Mouse (Mus musculus) heart, embryonic 13.5 days (tissue): ENCODE measurements around the gene Fam198b. TPM values are rescaled to one million over a fixed set of nuclear protein-coding genes. Genes with fewer than 3 reads are reported as not detected.
A peak's percentile ranks its signal among the peaks of the same experiment; 100 is the strongest.

Source experiments
- ATAC-seq: fragments of 200-750 bp; cut with Nextera tagmentation; 2 replicates; pipeline ENCODE4 v1.8.0; 2017; ENCODE audit warnings: moderate TSS enrichment; ENCODE audit not compliant: insufficient number of reproducible peaks, low FRiP score, low TSS enrichment; ENCODE audit errors: extremely low read depth
- H3K27ac ChIP-seq: fragments of 300-500 bp; sonication (generic); replicated peaks from 2 replicates; pipeline ENCODE4 v1.5.1; 2015; ENCODE audit warnings: moderate library complexity, mild to moderate bottlenecking, inconsistent platforms
- H3K27me3 ChIP-seq: fragments of 300-500 bp; sonication (generic); replicated peaks from 2 replicates; pipeline ENCODE4 v1.6.1; 2015; ENCODE audit warnings: mild to moderate bottlenecking, inconsistent platforms
- H3K36me3 ChIP-seq: fragments of 300-500 bp; sonication (generic); 2 replicates; pipeline ENCODE4 v1.6.1; 2015; ENCODE audit warnings: mild to moderate bottlenecking, inconsistent platforms
- H3K4me1 ChIP-seq: fragments of 300-500 bp; sonication (generic); 2 replicates; pipeline ENCODE4 v1.6.1; 2015; ENCODE audit warnings: inconsistent platforms
- H3K4me2 ChIP-seq: fragments of 300-500 bp; sonication (generic); 2 replicates; pipeline ENCODE4 v1.6.1; 2015; ENCODE audit warnings: inconsistent platforms, mild to moderate bottlenecking, moderate library complexity
- H3K4me3 ChIP-seq: fragments of 300-500 bp; sonication (generic); 2 replicates; pipeline ENCODE4 v1.5.1; 2015; ENCODE audit warnings: moderate library complexity, mild to moderate bottlenecking, inconsistent platforms
- H3K9ac ChIP-seq: fragments of 300-500 bp; sonication (generic); 2 replicates; pipeline ENCODE4 v1.6.1; 2015; ENCODE audit warnings: inconsistent platforms, mild to moderate bottlenecking, moderate library complexity
- H3K9me3 ChIP-seq: fragments of 300-500 bp; sonication (generic); 2 replicates; pipeline ENCODE4 v1.6.1; 2016; ENCODE audit warnings: inconsistent platforms
- WGBS: fragments of 180-500 bp; shearing (Covaris S2); methylation state at CpG from one replicate; pipeline ENCODE4 v1.1.7; 2015; ENCODE audit warnings: mixed read lengths; 5-methylcytosine and 5-hydroxymethylcytosine counted together
- polyA plus RNA-seq: library from polyadenylated mRNA; unstranded; fragments of >200 nt; fragmentation: Nextera tagmentation; extraction: Ambion mirVana; gene quantifications from 2 replicates; pipeline ENCODE4 v1.2.1, GENCODE M21; 2015

The Fam198b gene
- polyA plus RNA-seq, result 43.8 and 54.8 TPM in 2 replicates

DNA sequence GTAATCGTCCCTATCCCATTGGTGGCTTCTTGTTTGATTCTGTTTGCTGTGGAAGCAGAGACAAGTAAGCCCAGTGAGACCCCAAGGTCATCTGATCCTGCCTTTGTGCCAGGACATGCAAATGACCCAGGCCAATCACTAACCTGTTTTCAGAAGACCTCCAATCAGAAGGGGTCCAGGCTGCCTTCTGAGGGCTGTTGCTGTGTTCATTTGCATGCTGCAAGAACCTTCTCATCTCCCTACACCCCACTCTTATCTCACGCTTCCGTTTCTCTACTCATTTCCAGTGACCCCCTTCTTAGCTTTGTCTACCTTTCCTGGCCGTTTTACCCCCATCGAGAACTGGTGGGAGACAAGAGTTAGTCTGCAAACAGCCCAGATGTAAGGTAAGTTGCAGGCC is at the start of gene Fam198b:
TSS of gene Fam198b (plus strand) at position 229 of the 400 bp plus-strand sequence.
- 22% methylated on average over 5 of the region's 5 CpGs for WGBS
- Histone ChIP-seq H3K36me3 (no peaks in the 10 kb centered on the region), H3K9ac (peak within 1 kb of the TSS; percentile 88), H3K27ac (peak within 1 kb of the TSS; percentile 95), H3K4me1 (peaks cover 44% of the 10 kb centered on the region), H3K9me3 (no peaks in the 10 kb centered on the region), H3K4me2 (peak within 1 kb of the TSS; percentile 80), H3K4me3 (peak within 1 kb of the TSS; percentile 61), H3K27me3 (no peaks in the 10 kb centered on the region)
- peak; percentile 31; the same call in 1 of the 2 replicates for ATAC-seq

DNA sequence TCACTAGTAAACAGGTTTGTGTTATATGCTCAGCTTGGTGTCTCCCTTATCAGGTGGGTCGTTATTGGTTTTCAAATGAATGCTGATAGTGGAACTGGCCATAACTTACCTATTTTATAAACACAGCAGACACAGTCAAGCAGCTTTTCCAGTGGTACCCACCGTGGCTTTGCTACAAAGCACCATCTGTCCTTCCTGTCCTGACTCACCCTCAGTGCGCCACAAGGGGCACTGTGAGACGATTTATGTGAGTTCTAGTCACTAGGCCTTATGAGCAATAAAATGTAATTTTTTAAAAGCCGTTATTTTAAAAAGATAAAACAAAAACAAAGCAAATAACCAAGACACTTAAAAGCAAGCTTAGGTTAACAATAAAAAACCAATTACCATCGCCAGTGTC is 45.6 kb upstream of the Fam198b start:
- peaks cover 7% of the 10 kb centered on the region for H3K4me1 ChIP-seq
- no peak overlapping the region for H3K27ac ChIP-seq
- no peaks in the 10 kb centered on the region for H3K9me3 ChIP-seq
- H3K27me3 ChIP-seq, result no peaks in the 10 kb centered on the region
- H3K36me3 ChIP-seq, result peaks cover 43% of the 10 kb centered on the region
- no peak overlapping the region for H3K4me2 ChIP-seq
- H3K9ac ChIP-seq, result no peak overlapping the region
- ATAC-seq, result no peak
- H3K4me3 ChIP-seq, result no peak overlapping the region
- WGBS, result 54% methylated on average over 6 of the region's 6 CpGs

DNA sequence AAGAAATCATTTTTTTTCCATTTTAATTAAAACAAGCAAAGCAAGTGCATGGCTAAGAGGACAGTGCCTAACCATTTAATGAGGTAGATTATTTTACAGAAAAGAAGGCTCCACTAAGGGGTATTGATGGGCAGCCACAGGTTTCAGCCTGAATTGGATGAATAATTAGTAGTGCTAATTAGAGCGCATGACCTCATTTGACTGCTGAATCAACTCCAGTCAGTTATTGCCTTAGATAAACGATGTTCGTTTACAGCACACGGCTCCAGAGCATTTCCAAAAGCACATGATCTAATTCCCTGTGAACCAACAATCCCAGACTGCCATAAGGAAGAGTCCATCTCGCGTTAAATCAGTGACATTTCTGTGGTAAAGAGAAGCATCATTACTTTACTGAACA is 42.9 kb upstream of the Fam198b start:
- H3K9ac ChIP-seq, result peak overlapping the region; percentile 84; the same call in 1 of the 2 replicates
- no peak for ATAC-seq

DNA sequence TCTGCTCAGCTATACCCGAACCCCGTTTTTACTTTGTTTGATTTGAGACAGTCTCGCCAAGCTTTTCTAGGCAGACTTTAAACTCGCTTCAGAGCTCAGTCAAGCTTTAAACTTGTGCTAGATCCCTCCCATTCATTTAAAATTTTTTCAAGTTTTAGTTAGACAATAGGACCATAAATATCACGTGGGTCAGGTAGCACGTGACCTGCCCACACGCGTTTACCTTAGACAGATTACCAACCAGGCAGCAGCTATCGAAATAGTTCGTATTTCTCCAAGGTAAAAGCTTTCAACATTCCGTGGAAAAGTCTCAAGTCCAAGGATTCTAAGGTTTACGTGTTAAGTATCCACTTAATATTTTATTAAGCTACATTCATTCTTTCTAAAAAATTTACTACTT is 42.2 kb upstream of the Fam198b start:
- peak overlapping the region; percentile 70 for H3K4me2 ChIP-seq
- WGBS, result 9% methylated on average over 12 of the region's 12 CpGs
- peak overlapping the region; percentile 84 for H3K9ac ChIP-seq
- no peak; the same call in 1 of the 2 replicates for ATAC-seq
- peaks cover 14% of the 10 kb centered on the region for H3K36me3 ChIP-seq
- peak overlapping the region; percentile 82 for H3K27ac ChIP-seq
- H3K4me3 ChIP-seq, result peak overlapping the region; percentile 61
- H3K4me1 ChIP-seq, result peaks cover 7% of the 10 kb centered on the region
- no peaks in the 10 kb centered on the region for H3K9me3 ChIP-seq
- no peaks in the 10 kb centered on the region for H3K27me3 ChIP-seq

More for the DNA sequence above, 42.9 kb upstream of the Fam198b start:
- Histone ChIP-seq H3K4me3 (peak overlapping the region; percentile 61), H3K9me3 (no peaks in the 10 kb centered on the region), H3K4me1 (peaks cover 7% of the 10 kb centered on the region), H3K36me3 (peaks cover 20% of the 10 kb centered on the region), H3K27me3 (no peaks in the 10 kb centered on the region), H3K27ac (no peak overlapping the region), H3K4me2 (peak overlapping the region; percentile 70)
- 63% methylated on average over 6 of the region's 6 CpGs for WGBS

DNA sequence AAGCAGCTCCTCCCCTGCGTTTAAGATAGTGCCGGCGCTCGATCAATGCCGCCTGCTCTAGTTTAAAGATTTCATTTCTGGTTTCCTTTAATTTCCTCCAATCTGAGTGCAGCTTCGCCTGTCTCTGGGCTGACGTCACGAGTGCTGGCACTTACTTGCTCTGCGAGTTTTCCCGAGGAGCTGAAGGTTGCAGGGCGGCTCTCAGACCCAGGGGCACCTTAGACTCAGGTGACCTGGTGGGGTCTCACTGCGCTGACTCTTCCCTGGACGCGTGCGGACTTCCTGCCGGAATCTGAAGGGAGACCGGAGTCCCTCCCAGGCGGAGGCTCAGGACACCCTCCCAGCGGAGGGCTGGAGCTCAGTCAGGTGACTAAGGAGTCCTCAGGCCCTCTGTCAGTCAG is 41.7 kb upstream of the Fam198b start:
- Histone ChIP-seq H3K4me2 (peak overlapping the region; percentile 70), H3K36me3 (peaks cover 10% of the 10 kb centered on the region), H3K4me1 (peaks cover 7% of the 10 kb centered on the region), H3K4me3 (peak overlapping the region; percentile 61), H3K27ac (peak overlapping the region; percentile 82), H3K27me3 (no peaks in the 10 kb centered on the region), H3K9me3 (no peaks in the 10 kb centered on the region), H3K9ac (peak overlapping the region; percentile 84)
- peak; percentile 77 for ATAC-seq
- under 1% methylated on average over 19 of the region's 19 CpGs for WGBS

DNA sequence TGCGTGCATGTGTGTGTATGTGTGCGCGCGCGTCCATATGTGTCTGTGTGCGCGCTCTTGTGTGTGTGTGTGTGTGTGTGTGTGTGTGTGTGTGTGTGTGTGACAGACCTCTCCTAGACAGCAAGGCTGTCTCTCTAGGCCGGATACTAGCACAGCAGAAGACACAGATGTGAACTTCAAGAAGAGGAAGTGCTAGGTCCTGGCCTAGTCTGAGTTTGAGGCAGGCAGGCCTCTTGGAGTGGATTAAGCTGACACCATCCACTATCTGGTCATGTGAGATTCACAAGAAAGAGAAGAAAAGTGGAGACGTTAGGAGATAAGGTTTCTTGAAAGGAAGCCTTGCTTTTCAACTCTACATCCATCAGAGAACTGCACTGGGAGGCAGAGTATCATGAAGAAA is 40.3 kb upstream of the Fam198b start:
- WGBS, result 84% methylated on average over 9 of the region's 9 CpGs
- Histone ChIP-seq H3K9me3 (no peaks in the 10 kb centered on the region), H3K4me2 (no peak overlapping the region), H3K4me3 (no peak overlapping the region), H3K4me1 (peaks cover 7% of the 10 kb centered on the region), H3K9ac (no peak overlapping the region), H3K27ac (no peak overlapping the region), H3K36me3 (no peaks in the 10 kb centered on the region), H3K27me3 (no peaks in the 10 kb centered on the region)
- ATAC-seq, result no peak

DNA sequence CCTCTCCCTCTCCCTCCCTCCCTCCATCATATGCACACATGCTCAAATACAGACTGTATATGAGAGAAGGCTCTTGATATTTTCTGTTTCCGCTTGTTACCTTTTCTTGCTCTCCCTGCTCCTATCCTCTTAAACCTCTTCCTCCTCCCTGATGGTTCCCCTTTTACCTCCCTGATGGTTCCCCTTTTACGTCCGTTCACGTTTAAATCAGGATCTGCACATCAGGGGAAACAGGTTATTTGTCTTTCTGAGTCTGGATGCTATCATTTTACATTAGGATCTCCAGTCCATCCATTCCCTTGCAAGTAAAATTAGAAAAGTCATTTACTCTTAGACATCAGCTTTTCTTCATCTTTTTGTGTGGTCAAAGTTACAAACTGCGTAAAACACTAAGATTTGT is 37.7 kb upstream of the Fam198b start:
- Histone ChIP-seq H3K4me2 (no peak overlapping the region), H3K9ac (no peak overlapping the region), H3K27ac (no peak overlapping the region), H3K36me3 (no peaks in the 10 kb centered on the region), H3K4me1 (peaks cover 12% of the 10 kb centered on the region), H3K27me3 (no peaks in the 10 kb centered on the region), H3K9me3 (no peaks in the 10 kb centered on the region), H3K4me3 (no peak overlapping the region)
- ATAC-seq, result no peak
- 70% methylated on average over 5 of the region's 5 CpGs for WGBS

DNA sequence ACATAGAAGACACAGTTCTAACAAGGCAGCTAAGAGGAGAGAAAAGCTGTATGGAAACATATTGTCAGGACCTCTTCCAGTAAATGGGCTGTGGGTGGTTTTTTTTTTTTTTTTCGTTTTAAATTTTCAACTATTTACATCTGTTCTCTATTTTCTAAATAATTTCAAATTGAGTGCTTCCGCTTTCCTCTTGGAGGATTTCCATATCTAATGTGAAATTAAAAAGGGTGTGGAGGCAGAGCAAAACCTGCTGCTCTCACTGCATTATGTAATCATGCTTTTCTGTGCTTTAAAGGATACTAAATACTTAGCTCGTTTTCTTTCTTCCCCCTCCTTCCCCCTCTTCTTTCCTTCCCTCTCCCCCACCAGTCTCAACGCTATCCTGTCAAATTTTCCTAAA is 35.5 kb upstream of the Fam198b start:
- no peaks in the 10 kb centered on the region for H3K36me3 ChIP-seq
- H3K27me3 ChIP-seq, result no peaks in the 10 kb centered on the region
- ATAC-seq, result no peak
- H3K4me1 ChIP-seq, result peaks cover 22% of the 10 kb centered on the region
- H3K4me2 ChIP-seq, result no peak overlapping the region
- H3K9me3 ChIP-seq, result no peaks in the 10 kb centered on the region
- H3K9ac ChIP-seq, result no peak overlapping the region
- WGBS, result 45% methylated on average over 4 of the region's 4 CpGs
- no peak overlapping the region for H3K27ac ChIP-seq
- H3K4me3 ChIP-seq, result no peak overlapping the region

DNA sequence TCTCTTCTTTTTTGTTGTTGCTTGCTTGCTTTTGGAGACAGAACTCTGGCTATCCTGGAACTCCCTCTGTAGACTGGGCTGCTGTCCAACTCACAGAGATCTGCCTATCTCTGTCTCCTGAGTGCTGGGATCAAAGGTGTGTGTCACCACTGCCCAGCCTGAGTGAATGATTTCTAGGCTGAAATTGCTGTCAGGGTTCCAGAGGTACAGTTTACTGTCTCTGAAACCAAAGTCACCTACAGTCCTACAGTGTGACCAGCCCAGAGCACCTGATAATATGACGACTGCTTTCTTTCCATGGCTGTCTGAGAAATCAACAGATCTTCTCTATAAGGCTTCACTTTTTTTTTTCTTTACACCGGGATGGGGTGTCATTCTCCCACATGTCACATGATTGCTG is 34.7 kb upstream of the Fam198b start:
- H3K4me2 ChIP-seq, result no peak overlapping the region
- no peak for ATAC-seq
- 48% methylated on average over 2 of the region's 2 CpGs for WGBS

DNA sequence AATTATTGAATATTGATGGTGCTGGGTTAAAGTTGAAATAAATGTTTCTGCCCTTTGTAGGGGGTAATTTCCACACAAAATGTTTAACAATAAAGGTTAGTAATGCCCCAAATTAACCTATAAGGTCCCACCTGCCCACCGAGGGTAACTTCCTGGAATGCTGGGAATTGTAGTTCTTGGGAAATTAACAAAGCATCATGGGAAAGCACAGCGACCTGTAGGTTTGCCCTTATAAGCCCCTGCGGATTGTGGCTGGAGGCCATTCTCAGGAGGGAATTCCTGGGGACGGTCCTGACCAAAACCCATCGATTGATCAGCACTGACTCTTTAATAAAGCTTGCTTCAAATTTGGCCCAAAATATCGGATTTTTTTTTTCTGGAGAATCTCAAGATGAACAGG is 33.7 kb upstream of the Fam198b start:
- WGBS, result 49% methylated on average over 6 of the region's 6 CpGs
- H3K4me1 ChIP-seq, result peaks cover 22% of the 10 kb centered on the region
- ATAC-seq, result no peak
- H3K4me3 ChIP-seq, result no peak overlapping the region
- no peak overlapping the region for H3K9ac ChIP-seq
- H3K27ac ChIP-seq, result no peak overlapping the region
- H3K9me3 ChIP-seq, result no peaks in the 10 kb centered on the region
- no peaks in the 10 kb centered on the region for H3K27me3 ChIP-seq
- H3K36me3 ChIP-seq, result no peaks in the 10 kb centered on the region
- H3K4me2 ChIP-seq, result no peak overlapping the region

More for the DNA sequence above, 34.7 kb upstream of the Fam198b start:
- H3K27ac ChIP-seq, result no peak overlapping the region
- peaks cover 22% of the 10 kb centered on the region for H3K4me1 ChIP-seq
- no peaks in the 10 kb centered on the region for H3K36me3 ChIP-seq
- H3K4me3 ChIP-seq, result no peak overlapping the region
- H3K9ac ChIP-seq, result no peak overlapping the region
- no peaks in the 10 kb centered on the region for H3K27me3 ChIP-seq
- H3K9me3 ChIP-seq, result no peaks in the 10 kb centered on the region

DNA sequence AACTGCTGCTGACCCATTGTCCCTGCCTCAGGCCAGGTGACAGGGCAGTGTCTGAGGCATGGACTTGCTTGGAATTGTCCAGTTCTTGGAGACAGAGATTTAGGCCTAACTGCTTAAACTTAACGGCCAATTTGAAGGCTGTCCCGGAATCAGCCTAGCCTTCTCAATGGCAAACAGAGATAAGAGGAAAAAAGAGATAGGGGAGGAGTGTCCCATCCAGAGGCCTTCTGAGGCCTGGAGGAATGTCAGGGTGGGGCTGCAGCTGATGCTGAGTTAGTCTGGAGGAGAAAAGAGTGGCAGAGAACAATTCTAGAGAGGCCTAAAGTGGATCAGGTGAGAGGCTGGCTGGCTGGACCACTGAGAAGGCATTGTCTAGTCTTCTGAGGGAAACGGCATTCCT is 32.2 kb upstream of the Fam198b start:
- 27% methylated on average over 3 of the region's 3 CpGs for WGBS
- Histone ChIP-seq H3K9me3 (no peaks in the 10 kb centered on the region), H3K9ac (no peak overlapping the region), H3K4me1 (peaks cover 29% of the 10 kb centered on the region), H3K27me3 (no peaks in the 10 kb centered on the region), H3K27ac (no peak overlapping the region), H3K4me3 (no peak overlapping the region), H3K36me3 (no peaks in the 10 kb centered on the region), H3K4me2 (no peak overlapping the region)
- ATAC-seq, result no peak

DNA sequence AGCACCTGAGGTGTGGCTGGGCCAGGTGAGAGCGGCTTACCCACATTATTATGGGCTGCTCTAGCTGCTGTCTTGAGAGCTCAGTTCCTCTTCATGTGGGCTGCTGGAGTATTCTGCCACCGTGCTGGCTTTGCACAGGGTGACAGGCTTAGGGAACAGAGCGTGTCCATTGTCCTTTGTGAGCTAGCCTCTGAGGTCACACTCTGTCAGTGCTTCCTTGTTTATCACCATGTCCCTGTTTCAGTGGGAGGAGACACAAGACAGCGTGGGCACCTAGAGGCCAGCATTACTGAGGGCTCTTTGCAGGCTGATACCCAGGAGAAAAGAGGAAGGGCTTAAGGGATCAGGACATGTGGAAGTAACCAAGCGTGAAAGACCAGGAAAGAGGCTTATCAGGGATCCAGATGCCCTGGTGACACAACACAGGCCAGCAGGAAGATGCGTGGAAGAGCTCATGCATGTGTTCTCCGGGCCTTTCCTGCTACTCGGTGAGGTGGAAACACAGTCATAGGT is 31.6 kb upstream of the Fam198b start, which contains the start of gene Tmem144:
TSS of gene Tmem144 (minus strand) at position 120 of the 513 bp plus-strand sequence.
- Histone ChIP-seq H3K27me3 (no peaks in the 10 kb centered on the region), H3K9ac (peak within 1 kb of the TSS; percentile 21; the same call in 1 of the 2 replicates), H3K4me3 (no peak within 1 kb of the TSS), H3K4me1 (peaks cover 29% of the 10 kb centered on the region), H3K4me2 (no peak within 1 kb of the TSS), H3K9me3 (no peaks in the 10 kb centered on the region), H3K36me3 (no peaks in the 10 kb centered on the region), H3K27ac (0 out of 2 replicates have a peak within 1 kb of the TSS, but pooled peaks have one; percentile 22)
- WGBS, result 31% methylated on average over 8 of the region's 8 CpGs
- ATAC-seq, result no peak
